Mouse (Mus musculus): ENCODE data around the gene Phf1.

Phf1 gene

DNA sequence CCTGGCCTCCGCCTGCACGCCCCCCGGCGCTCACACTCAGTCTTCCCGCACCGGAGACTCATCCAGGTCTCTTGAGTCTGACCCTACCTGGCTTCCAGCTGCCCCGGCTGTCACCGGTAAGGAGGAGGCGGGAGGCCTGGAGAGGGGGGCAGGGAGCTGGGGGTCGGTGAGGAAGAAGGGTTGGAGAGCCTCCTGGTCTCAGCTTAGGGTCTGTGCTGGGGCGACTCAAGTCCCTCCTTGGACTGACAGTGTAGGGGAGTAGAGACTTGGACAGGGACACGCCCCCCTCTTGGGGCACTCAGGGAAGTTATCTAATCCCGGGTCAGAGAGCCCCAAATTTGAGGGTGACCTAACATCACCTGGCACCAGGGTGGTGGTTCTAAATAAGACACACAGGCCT lies 567 bp downstream of the Phf1 start:
- in situ Hi-C loops (cut with MseI, MboI): no loop called here

DNA sequence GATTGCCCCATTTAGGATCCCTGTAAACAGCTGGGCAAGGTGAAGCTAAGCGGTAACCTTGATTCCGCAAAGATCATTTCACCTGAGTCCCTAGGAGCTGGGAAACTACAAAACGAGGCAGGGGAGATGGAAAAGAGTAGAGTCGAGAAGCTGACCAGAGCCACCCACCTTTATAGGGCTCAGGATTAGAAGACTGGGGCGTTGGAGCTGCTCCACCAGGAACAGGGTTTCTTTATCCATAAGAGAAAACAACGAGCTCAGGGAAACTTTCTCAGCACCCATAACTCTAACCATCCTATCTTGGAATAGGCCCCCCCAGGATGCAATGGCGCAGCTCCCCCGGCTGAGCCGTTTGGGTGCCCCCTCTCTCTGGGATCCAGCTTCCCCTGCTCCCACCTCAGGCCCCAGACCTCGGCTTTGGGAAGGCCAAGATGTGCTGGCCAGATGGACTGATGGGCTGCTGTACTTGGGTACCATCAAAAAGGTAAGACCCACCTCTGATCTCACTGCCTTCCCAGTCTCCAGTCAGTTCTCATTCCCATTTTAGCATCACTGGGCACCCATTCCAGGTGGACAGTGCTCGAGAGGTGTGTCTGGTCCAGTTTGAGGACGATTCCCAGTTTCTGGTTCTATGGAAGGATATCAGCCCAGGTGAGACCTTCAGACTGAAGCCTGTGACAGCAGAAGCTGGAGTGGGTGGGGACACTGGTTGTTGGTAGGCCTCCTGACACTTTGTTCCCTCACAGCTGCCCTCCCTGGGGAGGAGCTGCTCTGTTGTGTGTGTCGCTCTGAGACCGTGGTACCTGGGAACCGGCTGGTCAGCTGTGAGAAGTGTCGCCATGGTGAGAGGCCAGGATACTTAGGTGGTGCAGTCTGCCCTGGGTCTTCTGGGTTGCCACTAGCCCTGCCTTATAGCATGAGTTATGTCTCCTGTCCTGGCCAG lies 1.3 kb downstream of the Phf1 start:
- in situ Hi-C loops (cut with MseI, MboI): no loop called here

DNA sequence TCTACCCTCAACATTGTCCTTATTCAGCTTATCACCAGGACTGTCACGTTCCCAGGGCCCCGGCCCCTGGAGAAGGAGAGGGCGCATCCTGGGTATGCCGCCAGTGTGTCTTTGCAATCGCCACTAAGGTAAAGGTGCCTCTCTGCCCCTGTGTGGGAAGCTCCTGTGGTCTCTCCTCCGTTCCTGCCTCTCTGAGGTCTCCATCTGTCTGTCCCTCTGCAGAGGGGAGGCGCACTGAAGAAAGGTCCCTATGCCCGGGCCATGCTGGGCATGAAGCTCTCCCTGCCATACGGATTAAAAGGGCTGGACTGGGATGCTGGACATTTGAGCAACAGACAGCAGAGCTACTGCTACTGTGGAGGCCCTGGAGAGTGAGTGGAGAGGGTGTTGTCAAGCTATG lies 2.2 kb downstream of the Phf1 start:
- in situ Hi-C loops (cut with MseI, MboI): no loop called here

DNA sequence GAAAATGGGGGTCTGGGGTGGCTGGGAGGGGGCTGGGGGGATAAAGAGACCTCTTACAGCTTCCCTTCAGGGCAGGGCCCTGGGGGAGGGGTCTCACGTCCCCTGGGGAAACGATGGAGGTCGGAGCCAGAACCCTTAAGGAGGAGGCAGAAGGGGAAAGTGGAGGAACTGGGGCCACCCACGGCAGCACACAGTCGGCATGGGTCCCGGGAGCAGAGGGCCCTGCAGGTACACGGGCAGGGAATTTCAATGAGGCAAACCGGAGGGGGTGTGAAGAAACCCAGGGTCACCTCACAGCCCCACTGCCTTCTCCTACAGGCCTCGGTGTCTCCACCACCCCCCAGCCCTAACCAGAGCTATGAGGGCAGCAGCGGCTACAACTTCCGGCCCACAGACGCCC lies 3.6 kb downstream of the Phf1 start:
- in situ Hi-C loops (cut with MseI, MboI): no loop called here

DNA sequence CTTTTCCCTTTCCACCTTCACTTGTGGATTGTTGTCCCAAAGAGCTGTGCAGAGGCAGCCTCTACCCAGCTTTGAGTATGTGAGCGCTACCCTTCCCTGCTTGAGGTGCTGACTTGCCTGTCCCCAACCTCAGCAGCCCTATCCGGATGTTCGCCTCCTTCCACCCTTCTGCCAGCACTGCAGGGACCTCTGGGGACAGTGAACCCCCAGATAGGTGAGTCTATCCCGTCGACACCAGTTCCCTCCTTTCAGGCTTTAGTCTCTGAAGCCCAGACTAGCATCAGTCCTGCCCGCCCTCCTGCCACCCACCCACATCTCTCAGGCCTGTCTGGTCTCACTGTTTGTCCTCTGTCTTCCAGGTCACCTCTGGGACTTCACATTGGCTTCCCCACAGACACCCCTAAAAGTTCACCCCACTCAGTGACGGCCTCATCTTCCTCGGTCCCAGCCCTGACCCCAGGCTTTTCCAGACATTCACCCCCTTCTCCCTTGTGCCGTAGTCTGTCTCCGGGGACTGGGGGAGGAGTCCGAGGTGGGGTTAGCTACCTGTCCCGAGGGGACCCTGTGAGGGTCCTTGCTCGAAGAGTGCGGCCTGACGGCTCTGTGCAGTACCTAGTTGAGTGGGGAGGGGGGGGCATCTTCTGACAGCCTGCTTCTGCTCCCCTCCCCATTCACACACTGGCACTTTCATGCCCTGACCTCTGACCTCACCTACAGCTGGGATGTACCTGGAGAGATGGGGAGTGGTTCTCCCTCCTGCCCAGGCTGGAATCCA lies 4.3 kb downstream of the Phf1 start:
- in situ Hi-C loops (cut with MseI, MboI): no loop called here

DNA sequence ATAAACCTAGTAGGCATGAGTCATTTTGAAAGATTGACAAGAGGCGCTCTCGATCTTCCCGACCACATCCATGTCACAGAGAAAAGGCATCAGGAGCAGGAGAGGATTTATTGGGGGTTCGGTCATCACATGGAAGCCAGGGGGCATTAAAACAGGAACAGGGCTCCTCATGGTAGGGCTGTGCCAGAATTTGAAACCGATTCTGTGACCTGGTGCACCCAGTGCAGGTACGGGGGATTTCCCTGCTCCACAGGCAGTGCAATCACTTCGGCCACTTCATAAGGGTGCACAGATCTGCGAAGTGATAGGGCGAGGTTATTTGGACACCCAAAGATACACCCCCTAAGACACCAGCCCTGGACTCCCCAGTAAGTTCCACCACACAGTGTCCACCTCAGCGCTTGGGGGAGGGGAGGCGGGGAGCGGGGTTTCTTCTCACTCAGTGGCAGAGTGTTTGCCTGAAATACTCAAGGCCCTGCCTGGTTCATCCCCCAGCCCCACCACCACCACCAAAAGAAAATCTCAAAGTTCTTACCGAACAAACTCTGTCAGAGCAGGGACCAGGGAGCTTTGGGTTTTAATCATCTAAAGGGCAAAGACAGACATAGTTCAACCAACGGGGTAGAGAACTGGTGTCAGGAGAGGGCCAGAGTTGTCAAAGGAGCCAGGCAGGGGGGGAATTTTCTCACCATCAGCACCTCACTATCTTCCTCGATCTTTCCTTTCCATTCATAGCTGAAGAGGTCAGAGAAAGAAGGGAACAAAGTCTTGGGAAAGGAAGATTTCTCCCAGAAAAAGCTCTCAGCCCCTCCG lies 5.2 kb downstream of the Phf1 start:
- in situ Hi-C loops (cut with MseI, MboI): no loop called here

DNA sequence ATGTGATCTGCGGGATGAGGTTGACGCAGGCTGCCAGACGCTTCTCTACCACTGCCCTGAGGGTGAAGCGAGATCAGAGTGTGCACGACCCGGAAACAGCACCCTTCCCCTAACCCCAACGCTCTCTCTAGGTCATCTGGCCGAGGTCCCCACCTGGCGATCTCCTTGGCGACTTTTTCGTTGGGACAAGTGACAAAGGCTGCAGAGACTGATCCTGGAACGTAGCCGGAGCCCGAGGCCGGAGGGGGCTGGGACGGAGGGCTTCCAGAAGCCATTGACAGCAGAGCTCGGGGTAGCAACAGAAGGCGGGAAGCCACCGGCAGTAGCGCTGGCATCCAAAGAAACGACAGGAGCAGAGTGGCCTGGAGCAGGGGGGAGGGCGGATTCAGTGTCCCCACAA lies 5.9 kb downstream of the Phf1 start:
- in situ Hi-C loops (cut with MseI, MboI): no loop called here

DNA sequence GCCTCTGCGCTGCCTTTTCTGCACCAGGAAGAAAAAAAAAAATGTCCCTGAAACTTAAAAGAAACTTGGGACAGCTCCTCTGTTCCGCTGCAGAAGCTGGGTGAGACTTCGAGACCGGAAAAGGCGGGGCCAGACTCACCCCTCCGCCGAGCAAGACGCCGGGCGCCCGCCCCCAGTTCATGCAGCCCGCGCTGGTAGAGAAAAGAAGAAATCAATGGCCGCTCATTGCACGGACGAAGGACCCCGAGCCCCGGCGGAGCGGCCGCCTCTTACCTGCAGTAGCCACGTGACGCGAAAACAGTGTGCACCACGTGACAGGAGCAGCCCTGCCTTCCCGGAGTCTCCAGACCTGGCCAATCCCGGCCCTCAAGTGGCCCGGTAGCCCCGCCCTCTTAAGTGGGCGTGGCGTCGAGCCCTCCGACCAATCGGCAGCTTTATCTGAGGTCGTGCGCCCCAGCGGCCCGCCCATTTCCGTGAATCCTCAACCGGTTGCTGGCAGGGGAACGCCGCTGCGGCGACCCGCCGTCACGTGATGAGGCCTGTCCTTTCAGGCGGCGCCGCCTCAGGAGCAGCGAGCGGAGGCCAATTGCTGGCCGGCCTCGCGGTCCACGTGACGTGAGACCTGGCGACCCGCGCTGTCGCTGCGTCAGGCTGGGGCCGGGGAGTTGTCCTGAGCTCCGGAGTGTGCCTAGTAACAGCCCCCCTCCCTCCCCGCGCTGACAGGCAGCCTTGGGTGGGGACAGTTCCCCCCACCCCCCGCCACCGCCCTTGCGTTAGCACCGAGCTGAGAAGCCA lies 6.5 kb downstream of the Phf1 start, which contains the start of gene Cuta:
TSS of gene Cuta (minus strand) at position 392 of the 795 bp plus-strand sequence.
- in situ Hi-C loops (cut with MseI, MboI): no loop called here

DNA sequence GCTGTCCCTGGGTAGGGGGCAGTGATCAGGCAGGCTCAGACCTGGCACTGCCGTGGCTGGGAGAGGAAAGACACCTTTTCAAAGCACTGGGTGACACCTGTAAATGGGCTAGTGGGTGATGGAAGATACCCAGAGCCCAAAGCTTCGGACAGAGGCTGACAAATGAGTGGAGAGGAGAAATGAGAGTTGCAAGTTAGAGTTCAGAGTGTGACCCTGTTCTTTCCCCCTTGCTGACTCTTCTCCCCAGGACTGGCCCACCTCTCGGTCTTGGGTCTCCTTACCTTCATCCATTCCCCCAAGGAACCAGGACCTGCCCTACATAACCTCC lies 7.1 kb downstream of the Phf1 start:
- in situ Hi-C loops (cut with MseI, MboI): no loop called here

DNA sequence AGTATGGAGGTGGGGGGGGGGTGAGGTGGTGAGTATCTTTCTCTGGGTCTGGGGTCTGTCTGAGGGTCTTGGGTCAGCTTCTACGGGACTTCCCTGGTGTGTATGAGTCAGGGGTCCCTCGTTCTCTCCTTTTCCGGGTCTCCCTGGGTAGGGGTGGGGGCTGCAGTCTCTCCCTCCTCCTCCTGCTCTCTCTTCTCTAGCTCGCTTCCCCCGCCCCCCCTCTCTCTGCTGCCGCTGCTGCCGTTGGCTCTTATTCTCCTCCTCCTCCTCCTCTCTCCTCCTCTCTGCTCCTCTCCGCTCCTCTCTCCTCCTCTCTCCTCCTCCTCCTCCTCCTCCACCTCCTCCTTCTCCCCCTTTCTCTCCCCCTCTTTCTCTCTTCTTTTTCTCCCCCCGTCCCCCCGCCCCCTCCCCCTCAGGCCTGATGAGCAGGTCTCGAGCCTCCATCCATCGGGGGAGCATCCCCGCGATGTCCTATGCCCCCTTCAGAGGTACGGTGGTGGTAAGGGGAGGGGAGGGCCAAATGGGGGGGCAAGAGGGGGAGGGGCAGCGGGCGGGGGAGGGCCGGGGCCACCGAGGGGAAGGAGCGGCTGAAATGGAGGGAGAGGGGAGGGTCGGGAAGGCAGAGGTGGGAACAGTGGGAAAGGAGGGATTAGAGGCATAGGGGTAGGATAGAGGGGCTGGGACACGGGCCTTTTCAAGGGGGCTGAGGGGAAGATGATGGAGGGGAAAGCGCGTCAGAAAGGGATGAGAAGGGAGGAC lies 8.4 kb downstream of the Phf1 start, which contains the start of gene Syngap1:
TSS of gene Syngap1 (plus strand) at position 223 of the 759 bp plus-strand sequence.
- in situ Hi-C loops (cut with MseI, MboI): no loop called here

DNA sequence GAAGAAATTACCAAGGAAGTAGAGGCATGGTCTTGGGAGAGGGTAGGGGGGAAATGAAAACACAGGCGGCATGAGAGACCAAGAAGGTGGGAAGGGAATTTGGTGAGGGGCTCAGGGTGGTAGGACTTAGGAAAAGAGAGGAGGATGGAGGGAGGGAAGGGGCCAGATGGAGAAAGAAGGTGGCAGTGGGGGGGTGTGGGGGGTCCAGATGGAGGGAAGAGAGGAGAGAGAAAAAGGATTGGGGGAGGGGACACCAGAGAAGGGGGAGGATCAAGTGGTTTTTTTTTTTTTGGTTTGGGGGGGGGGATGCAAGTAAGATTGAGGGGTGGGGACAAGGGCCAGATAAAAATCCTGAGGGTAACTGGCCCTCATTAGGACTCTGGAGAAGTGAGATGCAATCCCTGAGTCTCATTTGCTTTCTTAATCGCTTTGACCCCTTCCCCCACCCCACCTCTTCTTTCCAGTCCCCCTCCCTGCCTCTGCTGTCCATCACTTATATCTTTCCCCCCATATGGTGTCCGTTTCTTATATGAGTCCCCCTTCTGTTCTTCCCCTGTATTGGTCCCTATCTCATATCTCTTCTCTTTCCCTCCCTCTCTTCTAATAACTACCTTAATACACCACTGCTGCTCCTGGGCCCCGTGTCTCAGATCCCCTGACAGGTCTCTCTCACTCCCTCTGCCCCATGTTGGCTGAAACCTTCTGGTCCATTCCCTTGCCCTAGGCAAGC lies 9.2 kb downstream of the Phf1 start:
- in situ Hi-C loops (cut with MseI, MboI): no loop called here

DNA sequence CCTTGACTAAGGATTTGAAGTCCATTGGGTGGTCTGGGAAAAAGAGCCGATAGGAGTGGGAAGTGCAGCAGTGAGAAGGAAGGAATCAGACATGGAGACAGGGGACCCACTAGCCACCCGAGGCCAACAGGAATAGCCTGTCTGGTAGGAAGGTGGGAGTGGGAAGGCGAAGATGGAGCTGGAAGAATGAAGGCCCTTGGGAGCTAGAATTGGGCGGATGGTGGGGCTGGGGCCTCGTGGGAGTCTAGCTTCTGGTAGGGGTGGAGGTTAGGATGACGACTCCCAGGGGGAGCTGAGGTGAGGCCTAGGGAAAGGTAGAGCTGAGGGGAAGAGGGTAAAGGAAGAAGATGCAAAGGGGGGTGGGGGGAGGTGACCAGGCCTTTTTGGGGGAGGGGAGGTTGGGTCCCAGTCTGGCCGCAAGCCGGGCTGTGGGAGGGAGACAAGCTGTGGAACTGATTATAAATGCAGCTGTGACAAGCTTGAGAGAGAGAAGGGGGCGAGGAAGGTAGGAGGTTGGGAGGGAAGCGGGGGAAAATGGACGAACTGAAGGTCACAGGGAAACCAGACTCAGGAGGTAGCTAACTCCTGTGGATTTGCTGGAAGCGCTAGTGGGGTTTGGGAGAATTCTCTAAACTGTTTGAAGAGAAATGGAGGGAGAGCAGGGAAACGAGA lies 13.1 kb downstream of the Phf1 start:
- in situ Hi-C loops (cut with MseI, MboI): no loop called here

DNA sequence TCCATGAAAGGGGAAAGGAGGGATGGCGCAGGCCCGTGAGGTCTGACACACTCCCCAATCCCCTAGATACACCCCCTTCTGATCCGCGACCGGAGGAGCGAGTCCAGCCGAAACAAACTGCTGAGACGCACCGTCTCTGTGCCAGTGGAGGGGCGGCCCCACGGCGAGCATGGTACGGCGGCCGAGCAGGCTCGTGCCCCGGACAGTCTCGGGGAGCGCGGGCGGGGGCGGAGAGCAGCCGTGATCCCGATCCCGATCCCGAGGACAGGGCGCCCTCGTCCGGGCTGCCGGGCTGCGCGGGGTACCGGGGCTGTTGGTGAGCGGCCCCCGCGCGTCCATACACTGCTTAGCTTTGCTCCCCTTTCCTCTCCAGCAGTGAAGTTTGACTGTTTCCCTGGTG lies 13.7 kb downstream of the Phf1 start:
- in situ Hi-C loops (cut with MseI, MboI): no loop called here

DNA sequence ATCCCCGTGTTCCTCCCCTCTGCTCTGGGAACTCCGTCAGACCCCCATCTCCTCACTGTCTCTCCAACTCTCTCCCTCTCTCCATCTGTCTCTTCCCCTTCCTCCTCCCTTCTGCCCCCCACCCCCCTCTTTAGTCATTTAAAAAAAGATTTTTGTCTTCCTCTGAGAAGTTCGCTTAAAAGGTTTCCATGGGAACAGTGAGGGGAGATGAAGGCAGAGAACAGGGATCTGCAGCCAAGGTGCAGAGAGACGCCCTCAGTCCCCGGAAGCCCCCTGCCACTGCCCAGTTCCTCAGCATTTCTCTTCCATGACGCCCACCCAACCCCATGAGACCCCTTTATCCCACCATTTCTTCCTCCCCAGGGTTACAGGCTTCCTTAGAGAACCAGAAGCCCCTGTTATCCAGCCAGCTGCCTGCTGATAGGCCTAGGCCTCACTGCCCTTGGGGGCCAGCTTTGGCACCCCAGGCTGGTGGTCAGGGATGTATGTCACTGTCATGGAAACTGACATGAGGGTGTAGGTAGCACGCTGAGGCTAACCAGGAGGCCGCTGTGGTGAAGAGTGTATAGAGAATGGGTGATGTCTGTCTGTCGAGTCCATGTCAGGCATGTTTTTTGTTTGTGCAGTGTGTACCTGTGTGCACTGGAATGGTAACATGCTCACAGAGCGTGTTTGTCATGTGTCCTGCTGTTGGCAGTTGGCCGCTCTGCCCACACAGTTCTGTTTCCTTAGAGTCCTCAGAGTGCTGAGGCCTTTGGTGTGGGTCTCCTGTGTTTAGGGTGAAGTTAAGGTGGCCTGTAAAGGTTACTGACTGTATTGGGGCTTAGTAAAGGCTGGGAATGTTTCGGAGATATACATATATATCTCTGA lies 14.6 kb downstream of the Phf1 start:
- in situ Hi-C loops (cut with MseI, MboI): no loop called here

DNA sequence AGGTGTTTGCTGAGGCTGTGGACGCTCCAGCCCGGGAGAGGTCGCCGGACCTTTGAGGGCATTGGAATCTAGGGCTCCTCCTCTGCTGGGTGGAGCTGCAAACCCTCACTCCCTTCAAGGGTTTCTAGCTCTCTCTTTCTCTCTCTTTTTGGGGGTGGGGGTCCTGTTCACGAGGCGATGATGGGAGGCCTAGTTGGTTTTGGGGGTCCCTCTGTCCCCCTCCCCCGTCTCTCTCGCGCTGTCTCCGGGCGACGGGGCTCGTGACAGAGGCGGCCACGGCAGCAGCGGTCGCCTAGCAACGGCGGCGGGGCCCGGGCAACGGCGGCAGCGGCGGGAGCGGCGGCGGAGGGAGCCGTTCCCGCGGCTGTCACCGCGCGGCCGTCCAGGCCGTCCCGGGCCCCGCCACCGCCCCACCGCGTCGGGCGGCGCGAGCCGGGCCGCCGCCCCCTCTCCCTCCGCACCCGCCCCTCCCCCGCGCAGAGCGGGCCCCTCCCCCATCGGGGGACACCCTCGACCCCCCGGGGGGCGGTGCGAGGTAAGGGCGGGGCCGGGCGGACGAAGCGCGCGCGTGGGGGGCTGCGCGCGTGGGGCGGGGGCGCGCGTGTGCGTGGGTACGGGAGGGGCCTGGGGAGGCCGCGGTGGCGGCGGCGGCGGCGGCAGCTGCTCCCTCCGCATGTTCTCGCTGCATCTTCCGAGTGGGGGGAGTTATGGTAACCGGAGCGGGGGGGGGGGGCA lies 15.6 kb downstream of the Phf1 start:
- in situ Hi-C loops (cut with MseI, MboI): no loop called here

DNA sequence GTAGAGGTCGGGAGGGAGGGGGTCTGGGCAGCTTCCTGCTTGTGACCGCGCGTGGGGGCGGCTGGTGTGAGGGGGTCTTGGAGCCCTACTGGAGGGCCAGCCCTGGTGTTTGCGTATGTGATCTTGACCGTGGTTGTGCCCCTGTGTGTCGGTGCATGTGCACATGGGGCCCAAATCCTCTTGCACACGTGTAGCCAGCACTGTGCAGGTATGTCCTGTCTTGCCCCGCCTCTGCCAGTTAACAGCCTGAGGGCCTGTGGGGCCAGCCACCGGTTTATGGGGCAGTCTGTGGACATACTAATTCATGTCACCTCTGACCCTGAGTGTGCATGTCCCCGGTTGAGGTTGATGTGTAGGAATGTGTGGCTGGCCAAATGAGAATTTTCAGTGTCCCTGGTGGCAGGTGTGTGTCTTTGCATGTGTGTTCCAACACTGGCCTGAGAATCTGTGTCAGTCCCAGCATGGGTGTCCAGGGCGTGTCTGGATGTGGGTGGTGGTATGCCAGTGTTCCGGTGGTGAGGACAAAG lies 16.3 kb downstream of the Phf1 start:
- in situ Hi-C loops (cut with MseI, MboI): no loop called here

DNA sequence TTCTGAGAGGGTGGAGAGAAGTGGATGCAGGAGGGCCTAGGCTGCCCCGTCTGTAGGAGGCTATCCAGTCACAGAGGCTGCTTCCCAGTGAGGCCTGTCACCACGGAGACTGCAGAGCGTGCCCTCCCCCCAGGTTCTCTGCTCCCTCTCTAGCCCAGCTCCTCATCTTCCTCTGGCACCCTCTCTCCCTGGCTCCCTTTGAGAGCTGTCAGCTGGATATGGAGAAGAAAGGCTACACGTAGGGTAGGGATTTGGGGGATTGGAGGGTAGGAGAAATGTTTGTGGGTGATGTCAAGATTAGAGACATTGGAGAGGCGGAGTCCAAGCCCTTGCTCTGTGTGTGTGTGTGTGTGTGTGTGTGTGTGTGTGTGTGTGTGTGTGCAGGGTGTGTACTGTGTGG lies 17.0 kb downstream of the Phf1 start:
- in situ Hi-C loops (cut with MseI, MboI): no loop called here

Measured in mouse trophoblast stem cell (cell line).